Mouse (Mus musculus): ENCODE results near the gene Spon1. TPM values are rescaled to one million over a fixed set of nuclear protein-coding genes. Genes with fewer than 3 reads are reported as not detected.

The Spon1 gene
- polyA plus RNA-seq (2015; fragmentation: Nextera tagmentation; extraction: Ambion mirVana): 45.2 and 47.0 TPM in 2 replicates

DNA sequence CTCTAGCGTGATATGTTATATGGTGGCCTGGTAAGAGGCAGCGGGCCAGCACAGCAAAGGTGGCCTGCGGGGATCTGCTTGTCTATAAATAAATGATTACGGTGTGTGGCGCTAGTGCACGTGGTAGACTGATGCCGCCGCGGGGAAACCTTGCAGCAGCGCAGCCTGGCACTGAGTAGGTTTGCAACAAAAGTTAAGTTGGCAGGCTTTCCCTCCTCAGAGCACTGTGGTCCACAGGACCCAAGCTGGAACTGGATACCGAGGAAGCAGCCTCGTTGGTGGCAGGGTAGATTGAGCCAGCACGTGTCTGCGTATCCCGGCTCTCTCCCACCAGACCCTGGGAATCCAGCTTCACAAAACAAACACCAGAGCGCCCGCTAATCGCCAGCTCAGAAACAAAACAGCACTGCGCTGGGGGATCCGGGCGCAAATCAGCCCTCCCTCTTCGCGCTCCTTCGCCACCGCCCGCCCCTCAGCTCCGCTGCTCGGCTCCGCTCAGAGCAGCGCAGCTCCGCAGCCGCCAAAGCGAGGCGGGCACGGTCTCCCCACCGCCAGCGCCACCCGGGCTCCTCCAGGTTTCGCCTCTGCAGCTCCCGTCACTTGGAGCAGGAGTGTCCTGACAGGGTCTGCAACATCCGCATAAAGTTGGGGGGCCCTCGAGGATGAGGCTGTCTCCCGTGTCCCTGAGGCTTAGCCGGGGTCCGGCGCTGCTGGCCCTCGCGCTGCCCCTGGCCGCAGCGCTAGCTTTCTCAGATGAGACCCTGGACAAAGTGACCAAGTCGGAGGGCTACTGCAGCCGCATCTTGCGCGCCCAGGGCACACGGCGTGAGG is at the start of gene Spon1:
Gene Spon1 (plus strand): TSS at position 332 of the 831 bp plus-strand sequence.
- Histone ChIP-seq H3K4me1 (ENCODE audit: control insufficient read depth, insufficient read depth, low read length) (peaks cover 12% of the 10 kb centered on the region), H3K36me3 (ENCODE audit: control insufficient read depth, insufficient read depth, low read length) (no peaks in the 10 kb centered on the region), H3K9me3 (replicated peaks; ENCODE audit: control insufficient read depth, low read length, poor library complexity, severe bottlenecking) (0 out of 2 replicates have a peak, but pooled peaks cover 2% of the 10 kb centered on the region), H3K4me3 (ENCODE audit: low read depth, low read length) (peak within 1 kb of the TSS; percentile 47), H3K4me2 (ENCODE audit: low read length) (peak within 1 kb of the TSS; percentile 97), H3K27ac (ENCODE audit: low read length) (peak within 1 kb of the TSS; percentile 53), H3K27me3 (ENCODE audit: control insufficient read depth, insufficient read depth, low read depth, low read length) (peaks cover 2% of the 10 kb centered on the region; the same call in 1 of the 2 replicates), H3K9ac (ENCODE audit: low read depth, low read length) (peak within 1 kb of the TSS; percentile 58)
- WGBS: under 1% methylated on average over 56 of the region's 56 CpGs
- peak; percentile 92 for ATAC-seq

GRCm38 (mm10) chr7:113721994-113722393 is 43.8 kb upstream of the Spon1 start:
- WGBS: 77% methylated on average over 2 of the region's 2 CpGs
- H3K36me3 ChIP-seq (ENCODE audit: control insufficient read depth, insufficient read depth, low read length): no peaks in the 10 kb centered on the region
- H3K4me1 ChIP-seq (ENCODE audit: control insufficient read depth, insufficient read depth, low read length): no peaks in the 10 kb centered on the region
- no peaks in the 10 kb centered on the region for H3K27me3 ChIP-seq (ENCODE audit: control insufficient read depth, insufficient read depth, low read depth, low read length)
- H3K9ac ChIP-seq (ENCODE audit: low read depth, low read length): no peak overlapping the region
- H3K4me3 ChIP-seq (ENCODE audit: low read depth, low read length): no peak overlapping the region
- H3K4me2 ChIP-seq (ENCODE audit: low read length): no peak overlapping the region
- no peak overlapping the region for H3K27ac ChIP-seq (ENCODE audit: low read length)
- ATAC-seq: no peak
- no peaks in the 10 kb centered on the region for H3K9me3 ChIP-seq (replicated peaks; ENCODE audit: control insufficient read depth, low read length, poor library complexity, severe bottlenecking)

GRCm38 (mm10) chr7:113723905-113724304 is 41.9 kb upstream of the Spon1 start:
- Histone ChIP-seq H3K9me3 (replicated peaks; ENCODE audit: control insufficient read depth, low read length, poor library complexity, severe bottlenecking) (no peaks in the 10 kb centered on the region), H3K27me3 (ENCODE audit: control insufficient read depth, insufficient read depth, low read depth, low read length) (no peaks in the 10 kb centered on the region), H3K36me3 (ENCODE audit: control insufficient read depth, insufficient read depth, low read length) (no peaks in the 10 kb centered on the region), H3K4me2 (ENCODE audit: low read length) (no peak overlapping the region), H3K27ac (ENCODE audit: low read length) (no peak overlapping the region), H3K4me1 (ENCODE audit: control insufficient read depth, insufficient read depth, low read length) (no peaks in the 10 kb centered on the region), H3K4me3 (ENCODE audit: low read depth, low read length) (no peak overlapping the region), H3K9ac (ENCODE audit: low read depth, low read length) (no peak overlapping the region)
- no peak for ATAC-seq
- 74% methylated on average over 3 of the region's 3 CpGs for WGBS

DNA sequence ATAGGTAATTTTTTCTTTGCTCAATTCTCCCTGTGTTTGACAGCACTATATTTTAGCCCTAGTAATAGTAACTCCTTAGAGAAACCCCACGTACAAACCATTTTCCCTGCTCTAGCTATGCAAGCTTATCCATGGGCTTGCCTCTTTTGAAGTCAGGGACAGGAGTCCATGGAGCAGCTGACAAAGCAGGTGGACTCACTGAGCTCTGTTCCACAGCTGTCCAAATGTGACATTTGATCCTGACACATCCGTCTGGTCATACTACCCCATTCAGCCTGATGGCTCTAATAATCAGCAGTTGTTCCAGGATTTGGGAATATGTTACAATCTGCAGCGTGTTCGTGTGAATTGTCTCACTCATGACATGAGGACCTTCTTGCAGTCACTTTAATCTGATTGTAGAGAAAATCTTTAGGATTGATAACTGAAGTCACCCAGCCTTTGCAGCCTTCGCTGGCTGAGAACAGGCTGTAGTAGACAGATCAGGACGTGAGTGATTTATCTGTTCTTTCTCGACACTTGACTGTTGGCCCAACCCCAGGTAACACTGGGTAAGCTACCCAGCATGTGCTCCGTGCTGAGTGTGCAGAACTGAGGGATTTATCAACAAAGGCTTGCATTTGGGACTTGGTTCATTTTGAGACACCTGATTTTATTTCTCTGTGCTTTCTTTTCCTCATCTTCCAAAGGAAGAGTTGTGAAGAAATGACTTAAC is 37.6 kb upstream of the Spon1 start:
- WGBS: 77% methylated on average over 8 of the region's 8 CpGs
- no peak overlapping the region for H3K27ac ChIP-seq (ENCODE audit: low read length)
- no peak overlapping the region for H3K4me2 ChIP-seq (ENCODE audit: low read length)
- H3K4me1 ChIP-seq (ENCODE audit: control insufficient read depth, insufficient read depth, low read length): peaks cover 1% of the 10 kb centered on the region; the same call in 1 of the 2 replicates
- H3K9me3 ChIP-seq (replicated peaks; ENCODE audit: control insufficient read depth, low read length, poor library complexity, severe bottlenecking): no peaks in the 10 kb centered on the region
- H3K36me3 ChIP-seq (ENCODE audit: control insufficient read depth, insufficient read depth, low read length): no peaks in the 10 kb centered on the region
- no peak overlapping the region for H3K9ac ChIP-seq (ENCODE audit: low read depth, low read length)
- ATAC-seq: no peak
- H3K4me3 ChIP-seq (ENCODE audit: low read depth, low read length): no peak overlapping the region
- H3K27me3 ChIP-seq (ENCODE audit: control insufficient read depth, insufficient read depth, low read depth, low read length): no peaks in the 10 kb centered on the region

DNA sequence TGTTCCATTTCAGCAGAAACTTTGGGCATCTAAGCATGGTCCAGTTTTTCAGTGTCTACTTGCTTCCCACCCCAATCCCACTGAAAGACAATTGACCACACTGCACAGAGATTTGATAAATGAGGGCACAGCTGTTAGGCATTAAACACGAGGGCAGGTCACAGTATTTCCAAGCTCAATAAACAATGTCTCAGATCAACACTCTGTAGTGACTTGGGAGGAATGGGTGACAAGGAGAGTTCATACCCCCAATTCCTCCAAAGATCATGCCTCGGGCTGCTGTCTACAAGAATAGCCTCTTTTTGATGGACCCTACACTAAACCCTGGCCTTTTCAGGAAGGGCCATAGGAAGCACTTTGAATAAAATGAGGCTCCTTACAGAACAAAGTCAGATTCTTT is 36.9 kb upstream of the Spon1 start:
- Histone ChIP-seq H3K4me1 (ENCODE audit: control insufficient read depth, insufficient read depth, low read length) (peaks cover 2% of the 10 kb centered on the region; the same call in 1 of the 2 replicates), H3K27ac (ENCODE audit: low read length) (no peak overlapping the region), H3K27me3 (ENCODE audit: control insufficient read depth, insufficient read depth, low read depth, low read length) (no peaks in the 10 kb centered on the region), H3K9ac (ENCODE audit: low read depth, low read length) (no peak overlapping the region), H3K9me3 (replicated peaks; ENCODE audit: control insufficient read depth, low read length, poor library complexity, severe bottlenecking) (no peaks in the 10 kb centered on the region), H3K4me2 (ENCODE audit: low read length) (no peak overlapping the region), H3K4me3 (ENCODE audit: low read depth, low read length) (no peak overlapping the region), H3K36me3 (ENCODE audit: control insufficient read depth, insufficient read depth, low read length) (no peaks in the 10 kb centered on the region)
- no peak for ATAC-seq
- WGBS: 78% methylated on average over 2 of the region's 2 CpGs

- no peak for ATAC-seq
- no peak overlapping the region for H3K4me2 ChIP-seq (ENCODE audit: low read length)
Measured at GRCm38 (mm10) chr7:113730406-113731247, 35.2 kb upstream of the Spon1 start.

GRCm38 (mm10) chr7:113737790-113738362 is 27.9 kb upstream of the Spon1 start:
- no peak overlapping the region for H3K27ac ChIP-seq (ENCODE audit: low read length)

More at GRCm38 (mm10) chr7:113730406-113731247, 35.2 kb upstream of the Spon1 start:
- Histone ChIP-seq H3K9me3 (replicated peaks; ENCODE audit: control insufficient read depth, low read length, poor library complexity, severe bottlenecking) (no peaks in the 10 kb centered on the region), H3K4me3 (ENCODE audit: low read depth, low read length) (no peak overlapping the region), H3K27ac (ENCODE audit: low read length) (0 out of 2 replicates have a peak overlapping the region, but pooled peaks have one; percentile 19), H3K36me3 (ENCODE audit: control insufficient read depth, insufficient read depth, low read length) (no peaks in the 10 kb centered on the region), H3K9ac (ENCODE audit: low read depth, low read length) (no peak overlapping the region), H3K4me1 (ENCODE audit: control insufficient read depth, insufficient read depth, low read length) (peaks cover 2% of the 10 kb centered on the region; the same call in 1 of the 2 replicates), H3K27me3 (ENCODE audit: control insufficient read depth, insufficient read depth, low read depth, low read length) (no peaks in the 10 kb centered on the region)
- WGBS: 77% methylated on average over 8 of the region's 8 CpGs

DNA sequence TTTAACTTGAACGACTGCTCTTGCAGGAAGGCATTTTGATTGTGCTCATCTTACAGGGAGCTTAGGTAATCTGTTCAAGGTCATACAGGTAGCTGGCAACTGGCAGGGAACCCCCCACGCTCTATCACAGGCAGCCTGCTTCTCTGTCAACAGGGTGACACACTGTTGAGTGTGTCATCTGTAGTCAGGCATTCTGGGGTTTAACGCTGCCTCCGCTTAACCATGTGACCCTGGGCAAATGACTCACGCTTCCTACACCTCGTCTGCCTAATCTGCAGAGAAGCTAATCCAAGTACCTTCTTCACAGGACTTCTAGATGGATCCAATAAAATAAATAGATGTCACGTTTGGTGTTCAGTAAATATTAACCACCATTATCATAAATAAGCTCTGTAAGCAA is 26.6 kb upstream of the Spon1 start:
- H3K27me3 ChIP-seq (ENCODE audit: control insufficient read depth, insufficient read depth, low read depth, low read length): no peaks in the 10 kb centered on the region
- H3K4me3 ChIP-seq (ENCODE audit: low read depth, low read length): no peak overlapping the region
- no peaks in the 10 kb centered on the region for H3K36me3 ChIP-seq (ENCODE audit: control insufficient read depth, insufficient read depth, low read length)
- no peaks in the 10 kb centered on the region; the same call in 1 of the 2 replicates for H3K9me3 ChIP-seq (replicated peaks; ENCODE audit: control insufficient read depth, low read length, poor library complexity, severe bottlenecking)
- H3K4me2 ChIP-seq (ENCODE audit: low read length): no peak overlapping the region
- H3K9ac ChIP-seq (ENCODE audit: low read depth, low read length): no peak overlapping the region
- 78% methylated on average over 7 of the region's 7 CpGs for WGBS
- no peak for ATAC-seq
- no peaks in the 10 kb centered on the region for H3K4me1 ChIP-seq (ENCODE audit: control insufficient read depth, insufficient read depth, low read length)
- no peak overlapping the region for H3K27ac ChIP-seq (ENCODE audit: low read length)

More at GRCm38 (mm10) chr7:113737790-113738362, 27.9 kb upstream of the Spon1 start:
- Histone ChIP-seq H3K36me3 (ENCODE audit: control insufficient read depth, insufficient read depth, low read length) (no peaks in the 10 kb centered on the region), H3K9ac (ENCODE audit: low read depth, low read length) (no peak overlapping the region), H3K4me2 (ENCODE audit: low read length) (no peak overlapping the region), H3K4me3 (ENCODE audit: low read depth, low read length) (no peak overlapping the region), H3K27me3 (ENCODE audit: control insufficient read depth, insufficient read depth, low read depth, low read length) (no peaks in the 10 kb centered on the region), H3K9me3 (replicated peaks; ENCODE audit: control insufficient read depth, low read length, poor library complexity, severe bottlenecking) (no peaks in the 10 kb centered on the region; the same call in 1 of the 2 replicates), H3K4me1 (ENCODE audit: control insufficient read depth, insufficient read depth, low read length) (peaks cover 2% of the 10 kb centered on the region; the same call in 1 of the 2 replicates)
- no peak for ATAC-seq
- WGBS: 87% methylated on average over 9 of the region's 9 CpGs
